Mouse (Mus musculus) MEL (cell line): Measurements from ENCODE around the gene BC034090. TPM values are rescaled to one million over a fixed set of nuclear protein-coding genes. Genes with fewer than 3 reads are reported as not detected.

Experiments
- DNase-seq: peaks from one replicate; pipeline ENCODE4 v3.0.0; 2011; ENCODE audit warnings: low read depth, low spot score
- H3K27ac ChIP-seq: 2 replicates; pipeline ENCODE4 v1.5.1; 2012; ENCODE audit warnings: low read depth, mild to moderate bottlenecking, control low read depth, low read length, moderate library complexity; ENCODE audit not compliant: control insufficient read depth
- H3K27me3 ChIP-seq, 2 experiments: fragments of 150-350 bp in 1 of 2; sonication (generic) in 1 of 2; 2 replicates each; pipeline ENCODE4 v1.6.1; 2012; ENCODE audit warnings: low read length in 2 of 2, mild to moderate bottlenecking in 2 of 2, improper control_type of control experiment in 1 of 2, moderate library complexity in 1 of 2; ENCODE audit not compliant: insufficient read depth in 2 of 2, control insufficient read depth in 1 of 2
- H3K36me3 ChIP-seq, 2 experiments: 2 replicates each; pipeline ENCODE4 v1.6.1; 2012 to 2014; ENCODE audit warnings: low read length in 2 of 2, improper control_type of control experiment in 1 of 2, inconsistent platforms in 1 of 2, mild to moderate bottlenecking in 1 of 2; ENCODE audit not compliant: insufficient read depth in 2 of 2, control insufficient read depth in 1 of 2
- H3K4me1 ChIP-seq, 2 experiments: fragments of 150-350 bp in 1 of 2; sonication (generic) in 1 of 2; 2 replicates each; pipeline ENCODE4 v1.6.1; 2012; ENCODE audit warnings: low read length in 2 of 2, improper control_type of control experiment in 1 of 2, mild to moderate bottlenecking in 1 of 2; ENCODE audit not compliant: insufficient read depth in 2 of 2, control insufficient read depth in 1 of 2
- H3K4me3 ChIP-seq, 2 experiments: fragments of 150-350 bp in 1 of 2; sonication (generic) in 1 of 2; 2 replicates each; pipeline ENCODE4 v1.5.1; 2012; ENCODE audit warnings: low read depth in 2 of 2, low read length in 2 of 2, mild to moderate bottlenecking in 2 of 2, moderate library complexity in 2 of 2, control low read depth in 1 of 2, improper control_type of control experiment in 1 of 2; ENCODE audit not compliant: control insufficient read depth in 1 of 2, insufficient read depth in 1 of 2
- H3K79me2 ChIP-seq: 2 replicates; pipeline ENCODE4 v1.6.1; 2012; ENCODE audit warnings: mild to moderate bottlenecking, low read length, moderate library complexity; ENCODE audit not compliant: control insufficient read depth, poor library complexity, insufficient read depth
- H3K9ac ChIP-seq: 2 replicates; pipeline ENCODE4 v1.6.1; 2012; ENCODE audit warnings: low read depth, mild to moderate bottlenecking, control low read depth, low read length, moderate library complexity; ENCODE audit not compliant: control insufficient read depth, poor library complexity, severe bottlenecking
- H3K9me3 ChIP-seq: fragments of 150-350 bp; sonication (generic); replicated peaks from 2 replicates; pipeline ENCODE4 v1.6.1; 2012; ENCODE audit warnings: mild to moderate bottlenecking, low read length, improper control_type of control experiment, moderate library complexity; ENCODE audit not compliant: insufficient read depth
- CHD1 ChIP-seq: IDR thresholded peaks from 2 replicates; pipeline ENCODE4 v1.6.1; 2012; ENCODE audit warnings: low read depth, mild to moderate bottlenecking, inconsistent platforms, low read length, improper control_type of control experiment
- EP300 ChIP-seq, 2 experiments: IDR thresholded peaks; 2 replicates each; pipeline ENCODE4 v1.6.1; 2011; ENCODE audit warnings: improper control_type of control experiment in 2 of 2, low read length in 2 of 2, low read depth in 1 of 2, mild to moderate bottlenecking in 1 of 2
- ETS1 ChIP-seq: IDR thresholded peaks from 2 replicates; pipeline ENCODE4 v1.6.1; 2012; ENCODE audit warnings: low read depth, mild to moderate bottlenecking, inconsistent platforms, low read length, improper control_type of control experiment, moderate library complexity
- JUND ChIP-seq: IDR thresholded peaks from 2 replicates; pipeline ENCODE4 v1.6.1; 2011; ENCODE audit warnings: low read depth, mild to moderate bottlenecking, improper control_type of control experiment, low read length
- KAT2A ChIP-seq: conservative IDR thresholded peaks from 2 replicates; pipeline ENCODE4 v1.6.1; 2012; ENCODE audit warnings: low read depth, low read length, improper control_type of control experiment, inconsistent platforms
- MAX ChIP-seq: IDR thresholded peaks from 2 replicates; pipeline ENCODE4 v1.6.1; 2011; ENCODE audit warnings: low read length, improper control_type of control experiment
- MXI1 ChIP-seq: IDR thresholded peaks from 2 replicates; pipeline ENCODE4 v1.6.1; 2011; ENCODE audit warnings: mild to moderate bottlenecking, low read depth, low read length, improper control_type of control experiment
- RCOR1 ChIP-seq: IDR thresholded peaks from 2 replicates; pipeline ENCODE4 v1.6.1; 2012; ENCODE audit warnings: low read depth, mild to moderate bottlenecking, inconsistent platforms, low read length, improper control_type of control experiment
- ZKSCAN1 ChIP-seq: IDR thresholded peaks from 2 replicates; pipeline ENCODE4 v1.6.1; 2012; ENCODE audit warnings: low read depth, mild to moderate bottlenecking, inconsistent platforms, low read length, improper control_type of control experiment, moderate library complexity
- ZMIZ1 ChIP-seq: IDR thresholded peaks from 2 replicates; pipeline ENCODE4 v1.6.1; 2012; ENCODE audit warnings: low read depth, mild to moderate bottlenecking, inconsistent platforms, low read length, improper control_type of control experiment, moderate library complexity
- polyA plus RNA-seq, 2 experiments: library from polyadenylated mRNA; stranded (reverse) in 1 of 2; unstranded in 1 of 2; fragments of >175 nt in 1 of 2; fragments of >200 nt in 1 of 2; gene quantifications; 2 replicates each; pipeline versions ENCODE4 v1.2.1 to v1.2.4; 2012; ENCODE audit warnings: low replicate concordance in 2 of 2, low read depth in 1 of 2; ENCODE audit not compliant: insufficient read length in 2 of 2, insufficient read depth in 1 of 2, missing spikeins in 1 of 2
- total RNA-seq: library from RNA; depleted of rRNA; stranded (reverse); fragments of 300-350 nt; gene quantifications from 2 replicates; pipeline ENCODE4 v1.2.3, GENCODE M21; 2012; rRNA removed

The BC034090 gene
- total and polyA plus RNA-seq, 3 experiments = 0.12 to 0.28 TPM; not detected in 1

GRCm38 (mm10) chr1:155167453-155167852, 76.8 kb downstream of the BC034090 start:
- no peak overlapping the region for H3K4me3 ChIP-seq
- no peaks in the 10 kb centered on the region; a peak in 2 of 4 replicates for H3K36me3 ChIP-seq
- H3K27ac ChIP-seq = no peak overlapping the region
- DNase-seq = no peak
- H3K79me2 ChIP-seq = peaks cover 11% of the 10 kb centered on the region
- H3K9ac ChIP-seq = no peak overlapping the region
- no peaks in the 10 kb centered on the region for H3K27me3 ChIP-seq
- TF ChIP-seq KAT2A (no peak), ZMIZ1 (no peak), ZKSCAN1 (no peak), JUND (no peak), RCOR1 (no peak), MAX (no peak), CHD1 (no peak), MXI1 (no peak), EP300 (IDR thresholded peaks at IDR 0.05; ENCODE audit: low read depth in 1 of 2, low read length in 2 of 2) (no peak), ETS1 (no peak)
- H3K4me1 ChIP-seq = peaks cover 0 to 9% of the 10 kb centered on the region in 2 experiments; a peak in 2 of 4 replicates
- no peaks in the 10 kb centered on the region for H3K9me3 ChIP-seq

Other genes with a start within 250 kb of the BC034090 start
- 7.2 and 7.5 TPM in 2 replicates for gene Ier5, start 144.8 kb downstream of the BC034090 start, total RNA-seq
- gene Ier5, start 144.8 kb downstream of the BC034090 start, polyA plus RNA-seq = 1 to 10 TPM in 1 of 2 experiments, not detected in 1; 7.4 TPM
- 1.8 and 2.0 TPM in 2 replicates for gene Mr1, start 97.6 kb downstream of the BC034090 start, total RNA-seq
- gene Mr1, start 97.6 kb downstream of the BC034090 start, polyA plus RNA-seq = 1 to 10 TPM in 1 of 2 experiments, not detected in 1; 3.9 TPM
- 16.7 and 18.1 TPM in 2 replicates for gene Stx6, start 85.7 kb downstream of the BC034090 start, total RNA-seq
- 10 to 100 TPM in 1 of 2 experiments, not detected in 1; 38.4 TPM for gene Stx6, start 85.7 kb downstream of the BC034090 start, polyA plus RNA-seq
- gene Xpr1, start 173.0 kb upstream of the BC034090 start, total RNA-seq = 6.2 and 7.7 TPM in 2 replicates
- 10 to 100 TPM; 12.2 to 67.8 TPM for gene Xpr1, start 173.0 kb upstream of the BC034090 start, polyA plus RNA-seq